Mouse (Mus musculus) embryonic fibroblast, embryonic 13.5 days (primary cell): ENCODE measurements around the gene Galnt2.

Source experiments
- CTCF ChIP-seq: IDR thresholded peaks from 2 replicates; pipeline ENCODE4 v1.5.1; 2011; ENCODE audit warnings: mild to moderate bottlenecking, control low read depth, low read length, moderate library complexity, borderline replicate concordance; ENCODE audit not compliant: insufficient read depth
- POLR2A ChIP-seq: IDR thresholded peaks from 2 replicates; pipeline ENCODE4 v1.6.1; 2011; ENCODE audit warnings: low read depth, mild to moderate bottlenecking, control low read depth, low read length, moderate library complexity

GRCm38 (mm10) chr8:124301935-124302555, 70.9 kb downstream of the Galnt2 start:
- TF ChIP-seq CTCF (no peak), POLR2A (no peak)
